Mouse (Mus musculus): ENCODE measurements around the gene Mtf1. TPM values are rescaled to one million over a fixed set of nuclear protein-coding genes. Genes with fewer than 3 reads are reported as not detected.

Gene Mtf1
- polyA plus RNA-seq, 1 experiment: 8.0 TPM

DNA sequence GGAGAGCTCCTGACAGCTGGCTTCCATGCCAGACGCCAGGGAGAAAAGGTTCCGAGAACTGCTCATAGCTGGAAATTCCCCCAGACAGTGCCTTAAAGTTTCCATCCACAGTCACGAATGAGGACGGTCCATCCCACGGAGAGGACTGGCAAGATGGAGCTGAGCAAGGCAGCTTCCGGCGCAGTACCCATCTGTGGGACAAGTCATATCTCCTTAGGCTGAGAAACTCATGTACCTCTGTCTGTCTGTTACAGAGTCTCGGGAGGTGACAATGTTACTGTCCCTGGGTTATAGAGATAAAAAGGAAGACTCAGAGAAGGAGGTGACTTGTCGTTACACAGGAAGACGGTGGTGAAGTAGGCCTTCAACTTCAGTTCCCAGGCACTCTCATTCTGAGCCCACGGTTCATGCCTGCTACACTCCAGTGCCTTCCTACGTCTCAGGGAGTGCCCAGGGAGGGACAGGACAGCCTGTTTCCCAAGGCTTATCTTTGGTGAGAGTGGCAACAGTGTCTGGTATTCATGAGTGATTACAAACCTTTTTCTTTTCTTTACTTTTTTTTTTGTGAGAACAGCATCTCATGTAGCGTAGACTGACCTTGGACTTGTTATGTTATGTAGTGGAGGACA lies 32.8 kb upstream of the Mtf1 start:
- no peak overlapping the region for H3K4me3 ChIP-seq (replicated peaks; ENCODE audit: extremely low read depth, low read depth, low read length)
- H3K4me1 ChIP-seq (ENCODE audit: control insufficient read depth, insufficient read depth, low read length): peaks cover 35% of the 10 kb centered on the region
- TF ChIP-seq CTCF (IDR thresholded peaks at IDR 0.05; ENCODE audit: insufficient read depth, low read length) (no peak), POLR2A (IDR thresholded peaks at IDR 0.05; ENCODE audit: borderline replicate concordance, extremely low read depth, low read depth, low read length) (no peak)
- 70% methylated on average over 13 of the region's 13 CpGs for WGBS
- DNase-seq: no peak

- TF ChIP-seq CTCF (IDR thresholded peaks at IDR 0.05; ENCODE audit: insufficient read depth, low read length) (no peak), POLR2A (IDR thresholded peaks at IDR 0.05; ENCODE audit: borderline replicate concordance, extremely low read depth, low read depth, low read length) (no peak)
- WGBS: 59% methylated on average over 5 of the region's 5 CpGs
- peaks cover 37% of the 10 kb centered on the region for H3K4me1 ChIP-seq (ENCODE audit: control insufficient read depth, insufficient read depth, low read length)
- DNase-seq: no peak
- no peak overlapping the region for H3K4me3 ChIP-seq (replicated peaks; ENCODE audit: extremely low read depth, low read depth, low read length)
These were observed 31.3 kb upstream of the Mtf1 start for GRCm38 (mm10) chr4:124770624-124771023.

DNA sequence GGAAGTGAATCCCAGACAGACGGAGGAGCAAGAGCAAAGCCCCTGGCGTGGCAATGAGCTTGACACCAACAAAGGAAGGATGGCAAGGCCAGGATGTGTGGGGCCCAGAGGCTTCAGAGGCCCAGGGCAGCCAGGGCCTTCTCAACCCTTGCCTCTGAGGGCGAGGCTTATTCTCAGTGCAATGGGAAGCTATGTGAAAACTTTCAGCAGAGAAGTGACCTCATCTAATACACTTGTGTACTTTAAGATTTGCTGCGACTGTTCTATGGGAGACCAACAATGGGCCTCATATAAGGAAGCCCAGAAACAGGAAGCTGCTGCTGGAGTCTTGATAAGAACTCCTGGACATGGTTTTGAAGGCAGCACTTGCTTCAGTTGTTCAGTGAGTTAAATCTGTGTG lies 29.8 kb upstream of the Mtf1 start:
- DNase-seq: no peak
- TF ChIP-seq CTCF (IDR thresholded peaks at IDR 0.05; ENCODE audit: insufficient read depth, low read length): no peak
- TF ChIP-seq POLR2A (IDR thresholded peaks at IDR 0.05; ENCODE audit: borderline replicate concordance, extremely low read depth, low read depth, low read length): no peak
- peaks cover 25% of the 10 kb centered on the region for H3K4me1 ChIP-seq (ENCODE audit: control insufficient read depth, insufficient read depth, low read length)
- H3K4me3 ChIP-seq (replicated peaks; ENCODE audit: extremely low read depth, low read depth, low read length): no peak overlapping the region
- WGBS: 33% methylated on average over 4 of the region's 4 CpGs

GRCm38 (mm10) chr4:124773449-124773848 lies 28.5 kb upstream of the Mtf1 start:
- Histone ChIP-seq H3K4me1 (ENCODE audit: control insufficient read depth, insufficient read depth, low read length) (peaks cover 20% of the 10 kb centered on the region), H3K4me3 (replicated peaks; ENCODE audit: extremely low read depth, low read depth, low read length) (no peak overlapping the region)
- no peak for DNase-seq
- 57% methylated on average over 2 of the region's 2 CpGs for whole genome bisulfite sequencing
- TF ChIP-seq POLR2A (IDR thresholded peaks at IDR 0.05; ENCODE audit: borderline replicate concordance, extremely low read depth, low read depth, low read length): no peak

DNA sequence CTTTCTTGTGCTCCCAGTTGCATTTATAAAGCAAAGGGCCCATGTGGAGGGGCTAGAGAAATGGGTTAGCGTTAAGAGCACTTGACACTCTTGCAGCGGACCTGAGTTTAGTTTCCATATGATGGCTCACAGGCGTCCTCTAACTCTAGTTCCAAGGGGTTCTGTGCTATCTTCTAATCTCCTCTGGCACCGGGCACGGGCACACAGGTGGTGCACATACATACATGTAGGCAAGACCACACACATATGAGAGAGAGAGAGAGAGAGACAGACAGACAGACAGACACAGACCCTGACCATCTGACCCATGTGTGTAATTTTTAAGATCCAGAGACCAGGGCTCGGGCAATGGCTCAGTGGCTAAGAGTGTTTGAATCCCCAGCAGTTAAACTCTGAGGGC lies 27.9 kb upstream of the Mtf1 start:
- no peak for TF ChIP-seq CTCF (IDR thresholded peaks at IDR 0.05; ENCODE audit: insufficient read depth, low read length)
- no peak for TF ChIP-seq POLR2A (IDR thresholded peaks at IDR 0.05; ENCODE audit: borderline replicate concordance, extremely low read depth, low read depth, low read length)
- WGBS: 91% methylated on average over 6 of the region's 6 CpGs
- no peak for DNase-seq

DNA sequence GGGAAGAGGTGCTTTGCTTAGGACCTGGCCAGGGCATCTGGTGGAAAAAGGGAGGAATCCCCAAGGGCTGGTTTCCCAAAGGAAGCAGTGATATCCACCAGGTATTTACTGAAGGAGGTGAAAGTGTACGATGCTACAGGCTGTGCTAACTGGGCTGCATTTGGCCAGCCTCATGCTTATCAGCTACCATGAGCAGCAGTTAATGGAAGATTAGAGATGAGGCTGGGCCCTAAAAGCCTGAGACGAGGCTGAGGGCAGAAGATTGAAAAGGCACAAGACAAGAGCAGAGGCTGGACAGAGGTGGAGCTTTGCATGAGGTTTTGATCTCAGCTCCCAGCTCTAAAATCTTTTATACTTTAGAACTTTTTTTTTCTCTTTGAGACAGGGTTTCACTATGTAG lies 27.5 kb upstream of the Mtf1 start:
- Histone ChIP-seq H3K4me1 (ENCODE audit: control insufficient read depth, insufficient read depth, low read length) (peaks cover 15% of the 10 kb centered on the region), H3K4me3 (replicated peaks; ENCODE audit: extremely low read depth, low read depth, low read length) (no peak overlapping the region)
- DNase-seq: no peak
- TF ChIP-seq CTCF (IDR thresholded peaks at IDR 0.05; ENCODE audit: insufficient read depth, low read length) (no peak), POLR2A (IDR thresholded peaks at IDR 0.05; ENCODE audit: borderline replicate concordance, extremely low read depth, low read depth, low read length) (no peak)
- 66% methylated on average over 2 of the region's 2 CpGs for WGBS

More for the DNA sequence above, 27.9 kb upstream of the Mtf1 start:
- Histone ChIP-seq H3K4me1 (ENCODE audit: control insufficient read depth, insufficient read depth, low read length) (peaks cover 18% of the 10 kb centered on the region), H3K4me3 (replicated peaks; ENCODE audit: extremely low read depth, low read depth, low read length) (no peak overlapping the region)

DNA sequence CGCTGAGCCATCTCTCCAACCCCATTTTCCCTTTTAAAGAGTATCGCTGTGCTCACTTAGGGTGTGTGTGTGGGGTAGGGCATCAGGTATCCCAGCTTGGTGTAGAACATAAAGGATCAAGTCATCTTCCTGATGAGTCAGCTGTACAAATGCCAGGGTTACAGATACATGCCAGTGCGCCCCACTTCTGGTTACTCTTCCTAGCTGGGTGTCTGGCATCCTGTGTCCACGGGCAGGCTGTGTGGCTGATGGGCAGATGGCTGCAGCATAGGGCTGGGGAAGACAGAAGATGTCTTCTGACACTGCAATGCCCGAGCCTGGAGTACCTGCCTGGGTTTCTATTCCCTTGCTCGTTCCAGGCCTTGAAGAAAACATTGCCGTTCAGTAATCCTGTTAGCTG lies 20.5 kb upstream of the Mtf1 start:
- TF ChIP-seq CTCF (IDR thresholded peaks at IDR 0.05; ENCODE audit: insufficient read depth, low read length) (no peak), POLR2A (IDR thresholded peaks at IDR 0.05; ENCODE audit: borderline replicate concordance, extremely low read depth, low read depth, low read length) (no peak)
- WGBS: 94% methylated on average over 7 of the region's 7 CpGs
- Histone ChIP-seq H3K4me3 (replicated peaks; ENCODE audit: extremely low read depth, low read depth, low read length) (no peak overlapping the region), H3K4me1 (ENCODE audit: control insufficient read depth, insufficient read depth, low read length) (no peaks in the 10 kb centered on the region)
- no peak for DNase-seq

GRCm38 (mm10) chr4:124782395-124782794 lies 19.5 kb upstream of the Mtf1 start:
- H3K4me3 ChIP-seq (replicated peaks; ENCODE audit: extremely low read depth, low read depth, low read length): no peak overlapping the region
- WGBS: 92% methylated on average over 8 of the region's 8 CpGs
- no peak for TF ChIP-seq POLR2A (IDR thresholded peaks at IDR 0.05; ENCODE audit: borderline replicate concordance, extremely low read depth, low read depth, low read length)
- TF ChIP-seq CTCF (IDR thresholded peaks at IDR 0.05; ENCODE audit: insufficient read depth, low read length): no peak
- no peak for DNase-seq
- no peaks in the 10 kb centered on the region for H3K4me1 ChIP-seq (ENCODE audit: control insufficient read depth, insufficient read depth, low read length)

GRCm38 (mm10) chr4:124783937-124784336 lies 18.0 kb upstream of the Mtf1 start:
- WGBS: 87% methylated on average over 8 of the region's 8 CpGs
- Histone ChIP-seq H3K4me1 (ENCODE audit: control insufficient read depth, insufficient read depth, low read length) (no peaks in the 10 kb centered on the region), H3K4me3 (replicated peaks; ENCODE audit: extremely low read depth, low read depth, low read length) (no peak overlapping the region)
- no peak for TF ChIP-seq CTCF (IDR thresholded peaks at IDR 0.05; ENCODE audit: insufficient read depth, low read length)
- no peak for TF ChIP-seq POLR2A (IDR thresholded peaks at IDR 0.05; ENCODE audit: borderline replicate concordance, extremely low read depth, low read depth, low read length)
- no peak for DNase-seq

DNA sequence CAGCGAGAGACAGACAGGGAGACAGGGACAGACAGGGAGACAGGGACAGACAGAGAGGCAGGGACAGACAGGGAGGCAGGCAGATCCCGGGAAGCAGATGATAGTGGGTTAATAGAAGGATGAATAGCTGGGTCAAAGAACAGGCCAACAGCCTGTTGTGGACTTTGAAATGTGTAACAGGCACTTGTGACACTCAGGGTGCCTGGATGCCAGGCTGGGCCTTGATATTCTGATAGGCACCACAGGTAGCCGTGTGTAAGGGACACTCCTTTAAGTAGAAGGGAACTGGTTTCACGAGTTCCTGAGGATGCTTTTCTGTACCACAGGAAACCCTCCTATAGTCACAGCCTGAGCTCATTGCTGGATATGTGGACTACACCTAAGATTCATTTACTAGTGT lies 11.9 kb upstream of the Mtf1 start:
- no peaks in the 10 kb centered on the region for H3K4me1 ChIP-seq (ENCODE audit: control insufficient read depth, insufficient read depth, low read length)
- DNase-seq: no peak
- 74% methylated on average over 4 of the region's 4 CpGs for whole genome bisulfite sequencing
- no peak overlapping the region for H3K4me3 ChIP-seq (replicated peaks; ENCODE audit: extremely low read depth, low read depth, low read length)
- TF ChIP-seq POLR2A (IDR thresholded peaks at IDR 0.05; ENCODE audit: borderline replicate concordance, extremely low read depth, low read depth, low read length) (no peak), CTCF (IDR thresholded peaks at IDR 0.05; ENCODE audit: insufficient read depth, low read length) (no peak)
